Mouse (Mus musculus): ENCODE data around the gene Ildr2. TPM values are rescaled to one million over a fixed set of nuclear protein-coding genes. Genes with fewer than 3 reads are reported as not detected.

Ildr2 gene
- total RNA-seq (2014; rRNA removed) = 23.0 and 25.8 TPM in 2 replicates
- polyA plus RNA-seq (2015; fragmentation: Nextera tagmentation; extraction: Ambion mirVana) = 5.3 and 5.9 TPM in 2 replicates

DNA sequence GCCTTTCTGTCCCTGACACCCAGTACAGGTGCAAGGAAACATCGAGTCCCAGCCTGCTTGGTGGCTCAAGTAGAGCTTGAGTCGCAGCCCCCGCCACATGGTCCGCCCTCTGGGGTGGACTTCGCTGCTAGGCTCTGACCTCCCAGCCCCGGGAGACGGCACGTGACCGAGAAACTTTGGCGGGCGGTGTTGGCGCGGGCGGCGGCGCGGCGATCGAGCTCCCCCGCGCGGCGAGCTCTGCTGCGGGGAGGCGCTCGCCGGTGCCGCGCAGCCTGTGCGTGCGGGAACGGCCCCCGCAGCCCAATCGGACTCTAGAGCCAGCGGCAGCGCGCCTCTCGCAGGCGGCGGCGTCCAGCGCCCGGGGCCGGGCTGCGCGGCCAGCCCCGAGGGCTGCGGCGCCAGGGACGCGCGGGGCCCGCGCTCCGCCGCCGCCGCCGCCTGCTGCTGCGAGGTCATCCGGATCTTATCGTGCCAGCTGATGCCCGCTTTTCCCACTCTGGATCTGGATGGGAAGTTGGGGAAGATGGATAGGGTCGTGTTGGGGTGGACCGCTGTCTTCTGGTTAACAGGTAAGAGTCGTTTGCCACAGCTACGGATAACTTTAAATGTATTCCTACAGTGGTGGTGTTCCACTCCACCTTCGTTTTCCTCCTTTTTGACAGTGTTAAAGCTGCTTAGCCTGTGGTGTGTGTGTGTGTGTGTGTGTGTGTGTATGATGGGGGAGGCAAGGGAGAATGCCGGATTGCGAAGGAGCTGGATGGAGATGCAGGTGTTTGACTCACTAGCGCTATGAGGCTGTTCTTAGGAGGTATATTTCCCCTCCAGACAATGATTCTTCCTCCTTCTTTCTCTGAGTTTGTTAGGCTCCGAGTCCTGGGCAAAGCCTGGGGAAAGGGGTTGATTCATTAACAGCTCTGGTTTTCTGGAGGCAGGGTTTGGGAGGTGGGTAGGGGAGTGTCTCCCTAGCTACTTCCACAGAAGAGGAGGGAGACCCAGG lies at the start of gene Ildr2:
TSS of gene Ildr2 (plus strand) at position 242 of the 997 bp plus-strand sequence.
- WGBS = under 1% methylated on average over 61 of the region's 72 CpGs

DNA sequence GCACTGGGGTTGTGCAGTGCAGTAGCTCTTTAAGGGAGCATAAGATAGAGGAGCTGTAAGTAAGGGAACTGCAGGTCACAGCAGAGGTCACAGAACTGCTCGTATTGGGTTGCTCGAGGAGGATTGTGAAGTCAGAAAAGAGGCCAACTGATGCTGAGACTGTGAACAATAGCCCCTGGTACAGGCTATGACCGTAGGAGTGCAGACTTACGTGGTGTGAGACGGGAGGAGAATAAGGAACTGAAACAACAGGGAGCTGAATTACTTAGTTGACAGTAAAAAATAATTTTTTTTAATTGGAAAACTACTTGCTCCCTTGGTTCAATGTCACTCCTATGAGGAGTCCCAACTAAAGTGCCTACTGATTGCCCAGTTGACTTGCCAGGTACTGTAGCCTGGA lies 49.8 kb upstream of the Ildr2 start:
- Histone ChIP-seq H3K27me3 (ENCODE audit: insufficient read depth, low read length) (no peaks in the 10 kb centered on the region), H3K9me3 (ENCODE audit: low read length) (no peaks in the 10 kb centered on the region), H3K9ac (replicated peaks; ENCODE audit: low read length) (no peak overlapping the region), H3K4me1 (ENCODE audit: insufficient read depth, low read length) (no peaks in the 10 kb centered on the region), H3K4me2 (ENCODE audit: low read depth, low read length) (no peak overlapping the region), H3K36me3 (ENCODE audit: insufficient read depth, low read length) (no peaks in the 10 kb centered on the region), H3K4me3 (ENCODE audit: low read length) (no peak overlapping the region), H3K27ac (no peak overlapping the region)
- no peak for ATAC-seq
- WGBS = 32% methylated on average over 5 of the region's 5 CpGs
- no peak for TF ChIP-seq CTCF (IDR thresholded peaks at IDR 0.05; ENCODE audit: low read depth)
- DNase-seq (ENCODE audit: low spot score) = no peak

More for the DNA sequence above, at the start of gene Ildr2:
- peak within 1 kb of the TSS; percentile 58 for H3K4me3 ChIP-seq (ENCODE audit: low read length)
- peak within 1 kb of the TSS; percentile 63 for H3K9ac ChIP-seq (replicated peaks; ENCODE audit: low read length)
- DNase-seq (ENCODE audit: low spot score) = peak; percentile 77
- H3K36me3 ChIP-seq (ENCODE audit: insufficient read depth, low read length) = no peaks in the 10 kb centered on the region
- peak within 1 kb of the TSS; percentile 80 for H3K4me2 ChIP-seq (ENCODE audit: low read depth, low read length)
- H3K27me3 ChIP-seq (ENCODE audit: insufficient read depth, low read length) = no peaks in the 10 kb centered on the region
- H3K4me1 ChIP-seq (ENCODE audit: insufficient read depth, low read length) = peaks cover 11% of the 10 kb centered on the region; the same call in 1 of the 2 replicates
- ATAC-seq = peak; percentile 76
- 0 out of 2 replicates have a peak, but pooled peaks have one; percentile 13 for TF ChIP-seq CTCF (IDR thresholded peaks at IDR 0.05; ENCODE audit: low read depth)
- H3K9me3 ChIP-seq (ENCODE audit: low read length) = no peaks in the 10 kb centered on the region
- H3K27ac ChIP-seq = no peak within 1 kb of the TSS; the same call in 1 of the 2 replicates

DNA sequence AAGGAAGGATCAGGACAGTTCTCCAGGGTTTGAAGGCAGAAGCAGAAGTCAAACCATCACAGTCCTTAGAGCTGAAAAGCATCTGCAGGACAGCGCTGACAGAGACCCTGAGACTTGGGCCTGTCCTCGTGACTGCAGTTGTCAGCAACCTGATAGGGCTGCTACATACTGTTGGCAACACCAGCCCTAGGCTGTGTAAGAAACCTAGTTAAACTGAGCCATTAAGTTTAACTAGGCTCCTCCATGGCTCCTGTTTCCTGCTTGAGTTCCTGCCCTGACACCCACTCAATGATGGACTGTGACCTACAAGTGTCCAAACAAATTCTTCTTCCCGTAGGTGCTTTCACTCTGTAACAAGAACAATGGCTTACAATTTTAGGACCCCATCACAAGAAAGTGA lies 48.8 kb upstream of the Ildr2 start:
- no peak overlapping the region for H3K4me2 ChIP-seq (ENCODE audit: low read depth, low read length)
- DNase-seq (ENCODE audit: low spot score) (no peak), ATAC-seq (no peak)
- no peaks in the 10 kb centered on the region for H3K9me3 ChIP-seq (ENCODE audit: low read length)
- no peaks in the 10 kb centered on the region for H3K4me1 ChIP-seq (ENCODE audit: insufficient read depth, low read length)
- 80% methylated on average over 3 of the region's 3 CpGs for WGBS
- TF ChIP-seq CTCF (IDR thresholded peaks at IDR 0.05; ENCODE audit: low read depth) = no peak
- no peak overlapping the region for H3K4me3 ChIP-seq (ENCODE audit: low read length)
- H3K27ac ChIP-seq = no peak overlapping the region
- no peaks in the 10 kb centered on the region for H3K27me3 ChIP-seq (ENCODE audit: insufficient read depth, low read length)
- H3K36me3 ChIP-seq (ENCODE audit: insufficient read depth, low read length) = no peaks in the 10 kb centered on the region
- no peak overlapping the region for H3K9ac ChIP-seq (replicated peaks; ENCODE audit: low read length)

DNA sequence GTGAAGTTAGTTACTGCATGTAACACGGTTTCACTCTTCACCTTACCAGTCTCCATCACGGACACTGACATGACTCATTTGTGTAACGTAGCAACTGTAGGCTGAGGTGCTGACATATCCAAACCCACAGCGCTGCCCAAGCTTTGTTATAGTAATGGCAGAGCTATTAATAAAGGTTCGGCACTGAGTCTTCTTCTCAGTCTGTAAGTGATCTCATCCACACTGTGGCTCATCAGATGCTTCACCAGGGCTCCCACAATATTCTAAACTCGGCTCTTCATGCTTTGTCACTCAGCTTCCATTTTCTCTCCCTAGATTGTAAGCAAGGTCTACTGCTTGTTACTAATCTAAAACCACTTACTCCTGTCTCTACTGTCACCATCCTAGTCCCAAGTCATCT lies 44.6 kb upstream of the Ildr2 start:
- H3K4me1 ChIP-seq (ENCODE audit: insufficient read depth, low read length) = no peaks in the 10 kb centered on the region
- 90% methylated on average over 6 of the region's 6 CpGs for WGBS
- ATAC-seq = no peak
- no peak overlapping the region for H3K9ac ChIP-seq (replicated peaks; ENCODE audit: low read length)
- no peak overlapping the region for H3K27ac ChIP-seq
- H3K9me3 ChIP-seq (ENCODE audit: low read length) = no peaks in the 10 kb centered on the region
- H3K27me3 ChIP-seq (ENCODE audit: insufficient read depth, low read length) = no peaks in the 10 kb centered on the region
- H3K4me3 ChIP-seq (ENCODE audit: low read length) = no peak overlapping the region
- H3K4me2 ChIP-seq (ENCODE audit: low read depth, low read length) = no peak overlapping the region
- no peak for TF ChIP-seq CTCF (IDR thresholded peaks at IDR 0.05; ENCODE audit: low read depth)
- no peaks in the 10 kb centered on the region for H3K36me3 ChIP-seq (ENCODE audit: insufficient read depth, low read length)
- DNase-seq (ENCODE audit: low spot score) = no peak

DNA sequence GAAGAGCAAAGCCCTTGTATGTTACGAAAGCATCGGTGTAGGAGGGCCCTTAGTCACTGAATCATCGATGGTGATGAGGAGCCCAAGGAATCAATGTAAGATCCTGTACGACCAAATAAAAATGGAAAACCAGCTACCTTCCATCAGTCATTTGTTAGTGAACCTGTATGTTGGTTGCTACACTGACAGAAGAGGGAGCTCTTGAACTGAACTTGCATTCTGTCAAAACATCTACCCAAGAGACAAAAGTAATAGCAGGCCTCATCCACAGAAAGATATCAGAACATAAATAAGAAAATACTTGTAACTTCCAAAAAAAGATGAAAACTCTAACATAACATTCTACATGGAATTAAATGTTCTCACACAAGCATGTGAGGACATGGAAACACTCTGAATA lies 39.8 kb upstream of the Ildr2 start:
- ATAC-seq = no peak

DNA sequence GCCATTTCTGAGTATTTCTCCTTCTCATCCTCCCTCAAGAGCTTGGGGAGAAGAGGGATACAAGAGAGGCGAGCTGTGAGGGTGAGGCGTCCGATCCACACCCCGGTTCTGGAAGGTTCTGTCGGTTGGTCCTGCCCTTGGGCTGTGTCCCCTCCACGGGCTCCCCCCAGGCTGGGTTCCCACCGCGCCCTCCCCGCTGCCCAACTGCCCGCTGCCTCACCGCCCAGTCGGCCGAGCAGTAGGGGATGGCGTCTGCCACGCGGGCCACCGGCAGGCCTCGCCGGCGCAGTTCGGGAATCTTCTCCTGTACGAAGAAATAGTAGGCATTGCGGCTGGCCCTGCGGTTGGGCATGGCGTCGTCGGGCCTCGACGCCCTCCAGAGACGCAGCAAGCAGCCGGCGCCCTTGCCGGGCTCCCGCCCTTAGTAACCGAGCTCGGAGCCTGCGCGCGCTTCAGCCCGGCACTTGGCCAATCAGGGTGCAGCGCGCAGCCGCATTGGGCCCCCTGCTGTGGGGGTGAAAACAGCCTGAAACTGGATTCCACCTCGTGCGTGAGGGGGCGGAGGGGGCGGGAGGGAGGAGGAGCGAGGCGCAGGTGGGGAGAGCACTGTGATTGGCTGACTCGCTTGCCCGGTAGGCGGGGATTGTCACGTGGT lies 15.5 kb upstream of the Ildr2 start, which contains the start of gene Mael:
TSS of gene Mael (minus strand) at position 433 of the 655 bp plus-strand sequence.
- Histone ChIP-seq H3K9me3 (ENCODE audit: low read length) (0 out of 2 replicates have a peak, but pooled peaks cover 2% of the 10 kb centered on the region), H3K27ac (no peak within 1 kb of the TSS), H3K4me3 (ENCODE audit: low read length) (no peak within 1 kb of the TSS), H3K4me1 (ENCODE audit: insufficient read depth, low read length) (no peaks in the 10 kb centered on the region), H3K9ac (replicated peaks; ENCODE audit: low read length) (no peak within 1 kb of the TSS), H3K27me3 (ENCODE audit: insufficient read depth, low read length) (no peaks in the 10 kb centered on the region), H3K36me3 (ENCODE audit: insufficient read depth, low read length) (no peaks in the 10 kb centered on the region), H3K4me2 (ENCODE audit: low read depth, low read length) (no peak within 1 kb of the TSS)
- 90% methylated on average over 53 of the region's 53 CpGs for WGBS
- DNase-seq (ENCODE audit: low spot score) = no peak
- no peak for ATAC-seq
- no peak for TF ChIP-seq CTCF (IDR thresholded peaks at IDR 0.05; ENCODE audit: low read depth)

More for the DNA sequence above, 39.8 kb upstream of the Ildr2 start:
- Histone ChIP-seq H3K4me2 (ENCODE audit: low read depth, low read length) (no peak overlapping the region), H3K27me3 (ENCODE audit: insufficient read depth, low read length) (no peaks in the 10 kb centered on the region), H3K4me1 (ENCODE audit: insufficient read depth, low read length) (no peaks in the 10 kb centered on the region), H3K9me3 (ENCODE audit: low read length) (no peaks in the 10 kb centered on the region), H3K9ac (replicated peaks; ENCODE audit: low read length) (no peak overlapping the region), H3K4me3 (ENCODE audit: low read length) (no peak overlapping the region), H3K36me3 (ENCODE audit: insufficient read depth, low read length) (no peaks in the 10 kb centered on the region), H3K27ac (no peak overlapping the region)
- TF ChIP-seq CTCF (IDR thresholded peaks at IDR 0.05; ENCODE audit: low read depth) = peak; percentile 55
- WGBS = 83% methylated on average over 4 of the region's 4 CpGs
- peak; percentile 20 for DNase-seq (ENCODE audit: low spot score)

Measured in hindbrain, postnatal 0 days (tissue).